Mouse (Mus musculus) cerebellum, postnatal 25 days (tissue): ENCODE results near the gene Dusp5.
"Not testable (repeated sequence)": the region's sequence is repeated elsewhere in the genome, so short reads cannot be mapped to it uniquely, and the experiment has no call there.

Experiments
- DNase-seq, 2 experiments: peaks; one replicate each; pipeline ENCODE4 v3.0.0; 2021; ENCODE audit warnings: mixed read lengths in 2 of 2

The Dusp5 gene

GRCm38 (mm10) chr19:53528752-53529454 lies at the start of gene Dusp5:
Gene Dusp5, plus strand, starts transcription at chr19:53529109.
- peak; percentile 99 for DNase-seq

GRCm38 (mm10) chr19:53479590-53479989 lies 49.3 kb upstream of the Dusp5 start:
- DNase-seq: no peak

GRCm38 (mm10) chr19:53482093-53482492 lies 46.8 kb upstream of the Dusp5 start:
- no peak for DNase-seq

- DNase-seq: peak in 1 of 2 experiments; percentile 33
These were observed 46.4 kb upstream of the Dusp5 start for GRCm38 (mm10) chr19:53482527-53482926.

GRCm38 (mm10) chr19:53483984-53484383 lies 44.9 kb upstream of the Dusp5 start:
- DNase-seq: no peak

GRCm38 (mm10) chr19:53484918-53485317 lies 44.0 kb upstream of the Dusp5 start:
- no peak for DNase-seq

GRCm38 (mm10) chr19:53489187-53489586 lies 39.7 kb upstream of the Dusp5 start:
- DNase-seq: no peak

GRCm38 (mm10) chr19:53489910-53490309 lies 39.0 kb upstream of the Dusp5 start:
- DNase-seq: peak in 1 of 2 experiments; percentile 56

GRCm38 (mm10) chr19:53490898-53491297 lies 38.0 kb upstream of the Dusp5 start:
- DNase-seq: no peak

- no peak for DNase-seq
These were observed 36.4 kb upstream of the Dusp5 start for GRCm38 (mm10) chr19:53492528-53492927.

- peak in 1 of 2 experiments; percentile 30 for DNase-seq
These were observed 35.0 kb upstream of the Dusp5 start for GRCm38 (mm10) chr19:53493866-53494265.

- DNase-seq: peak in 1 of 2 experiments; percentile 44
These were observed 31.0 kb upstream of the Dusp5 start for GRCm38 (mm10) chr19:53497910-53498309.

GRCm38 (mm10) chr19:53499049-53499448 lies 29.9 kb upstream of the Dusp5 start:
- peak; percentile 46 to 56 for DNase-seq

- peak; percentile 55 to 59 for DNase-seq
These were observed 29.4 kb upstream of the Dusp5 start for GRCm38 (mm10) chr19:53499451-53499940.

GRCm38 (mm10) chr19:53500298-53501006 lies 28.5 kb upstream of the Dusp5 start:
- DNase-seq: peak; percentile 95 to 96

- DNase-seq: not testable (repeated sequence)
These were observed 27.7 kb upstream of the Dusp5 start for GRCm38 (mm10) chr19:53501239-53501638.

- DNase-seq: peak; percentile 54 to 60
These were observed 27.1 kb upstream of the Dusp5 start for GRCm38 (mm10) chr19:53501765-53502164.

- peak; percentile 57 to 58 for DNase-seq
These were observed 26.0 kb upstream of the Dusp5 start for GRCm38 (mm10) chr19:53502891-53503371.

- no peak for DNase-seq
These were observed 24.7 kb upstream of the Dusp5 start for GRCm38 (mm10) chr19:53504181-53504580.

GRCm38 (mm10) chr19:53505728-53506127 lies 23.2 kb upstream of the Dusp5 start:
- DNase-seq: no peak

- no peak for DNase-seq
These were observed 21.4 kb upstream of the Dusp5 start for GRCm38 (mm10) chr19:53507497-53507896.

GRCm38 (mm10) chr19:53511244-53511934 lies 17.5 kb upstream of the Dusp5 start:
- no peak for DNase-seq
